Mouse (Mus musculus) forebrain, embryonic 16.5 days (tissue): ENCODE data around the gene Dag1. TPM values are rescaled to one million over a fixed set of nuclear protein-coding genes. Genes with fewer than 3 reads are reported as not detected.
"Not testable (repeated sequence)": the region's sequence is repeated elsewhere in the genome, so short reads cannot be mapped to it uniquely, and the experiment has no call there.

ENCODE experiments used
- ATAC-seq: fragments of 200-750 bp; cut with Nextera tagmentation; 2 replicates; pipeline ENCODE4 v1.8.0; 2017; ENCODE audit warnings: mild to moderate bottlenecking, moderate library complexity
- H3K27ac ChIP-seq: fragments of 300-500 bp; sonication (generic); 2 replicates; pipeline ENCODE4 v1.5.1; 2014; ENCODE audit warnings: low read length, control low read depth
- H3K27me3 ChIP-seq: fragments of 300-500 bp; sonication (generic); replicated peaks from 2 replicates; pipeline ENCODE4 v1.6.1; 2014; ENCODE audit warnings: low read length; ENCODE audit not compliant: control insufficient read depth, insufficient read depth
- H3K36me3 ChIP-seq: fragments of 300-500 bp; sonication (generic); 2 replicates; pipeline ENCODE4 v1.6.1; 2014; ENCODE audit not compliant: control insufficient read depth, insufficient read depth
- H3K4me1 ChIP-seq: fragments of 300-500 bp; sonication (generic); replicated peaks from 2 replicates; pipeline ENCODE4 v1.6.1; 2014; ENCODE audit warnings: low read length; ENCODE audit not compliant: control insufficient read depth, insufficient read depth
- H3K4me2 ChIP-seq: fragments of 300-500 bp; sonication (generic); 2 replicates; pipeline ENCODE4 v1.6.1; 2014; ENCODE audit warnings: mild to moderate bottlenecking, low read length, control low read depth
- H3K4me3 ChIP-seq: fragments of 300-500 bp; sonication (generic); replicated peaks from 2 replicates; pipeline ENCODE4 v1.5.1; 2014; ENCODE audit warnings: mild to moderate bottlenecking, low read length, control low read depth
- H3K9ac ChIP-seq: fragments of 300-500 bp; sonication (generic); replicated peaks from 2 replicates; pipeline ENCODE4 v1.6.1; 2014; ENCODE audit warnings: low read depth, low read length, control low read depth
- H3K9me3 ChIP-seq: fragments of 300-500 bp; sonication (generic); 2 replicates; pipeline ENCODE4 v1.6.1; 2016; ENCODE audit warnings: low read length; ENCODE audit not compliant: control insufficient read depth
- WGBS: fragments of 180-500 bp; shearing (Covaris S2); extraction: QIAGEN DNeasy Blood & Tissue Kit; methylation state at CpG from one replicate; pipeline ENCODE4 v1.1.7; 2014; 5-methylcytosine and 5-hydroxymethylcytosine counted together
- polyA plus RNA-seq: library from polyadenylated mRNA; unstranded; fragments of >200 nt; fragmentation: Nextera tagmentation; extraction: Ambion mirVana; gene quantifications from 2 replicates; pipeline ENCODE4 v1.2.1, GENCODE M21; 2015

The Dag1 gene
- polyA plus RNA-seq, 1 experiment from 2014 or later = 56.3 TPM

- no peak overlapping the region for H3K9ac ChIP-seq
- no peak for ATAC-seq
- H3K9me3 ChIP-seq = no peaks in the 10 kb centered on the region
- H3K4me3 ChIP-seq = no peak overlapping the region
- H3K27ac ChIP-seq = no peak overlapping the region
- WGBS = 72% methylated on average over 6 of the region's 6 CpGs
- H3K4me2 ChIP-seq = no peak overlapping the region
- no peaks in the 10 kb centered on the region for H3K36me3 ChIP-seq
- H3K4me1 ChIP-seq = no peaks in the 10 kb centered on the region
- no peaks in the 10 kb centered on the region for H3K27me3 ChIP-seq
These were observed 11.5 kb upstream of the Dag1 start for GRCm38 (mm10) chr9:108275331-108275659.

GRCm38 (mm10) chr9:108274476-108275330 is 10.9 kb upstream of the Dag1 start:
- H3K9ac ChIP-seq = no peak overlapping the region
- H3K4me3 ChIP-seq = no peak overlapping the region
- no peaks in the 10 kb centered on the region for H3K4me1 ChIP-seq
- ATAC-seq = no peak
- no peak overlapping the region for H3K27ac ChIP-seq
- H3K36me3 ChIP-seq = no peaks in the 10 kb centered on the region
- no peak overlapping the region for H3K4me2 ChIP-seq
- 81% methylated on average over 5 of the region's 5 CpGs for WGBS
- no peaks in the 10 kb centered on the region for H3K27me3 ChIP-seq
- no peaks in the 10 kb centered on the region for H3K9me3 ChIP-seq

GRCm38 (mm10) chr9:108273485-108273884 is 9.7 kb upstream of the Dag1 start:
- no peaks in the 10 kb centered on the region for H3K4me1 ChIP-seq
- no peaks in the 10 kb centered on the region for H3K36me3 ChIP-seq
- no peak overlapping the region for H3K9ac ChIP-seq
- no peak overlapping the region for H3K4me3 ChIP-seq
- WGBS = 76% methylated on average over 4 of the region's 4 CpGs
- ATAC-seq = no peak
- no peaks in the 10 kb centered on the region for H3K27me3 ChIP-seq
- H3K4me2 ChIP-seq = no peak overlapping the region
- no peak overlapping the region for H3K27ac ChIP-seq
- H3K9me3 ChIP-seq = no peaks in the 10 kb centered on the region

- H3K4me2 ChIP-seq = no peak overlapping the region
- WGBS = 77% methylated on average over 5 of the region's 5 CpGs
- ATAC-seq = no peak
- H3K27me3 ChIP-seq = no peaks in the 10 kb centered on the region
- H3K4me3 ChIP-seq = no peak overlapping the region
- H3K4me1 ChIP-seq = no peaks in the 10 kb centered on the region
- H3K36me3 ChIP-seq = no peaks in the 10 kb centered on the region
- H3K9me3 ChIP-seq = no peaks in the 10 kb centered on the region
- H3K9ac ChIP-seq = no peak overlapping the region
- no peak overlapping the region for H3K27ac ChIP-seq
These were observed 8.9 kb upstream of the Dag1 start for GRCm38 (mm10) chr9:108272691-108273090.

- Histone ChIP-seq H3K9me3 (no peaks in the 10 kb centered on the region), H3K4me2 (no peak overlapping the region), H3K4me3 (no peak overlapping the region), H3K9ac (no peak overlapping the region), H3K27ac (no peak overlapping the region), H3K36me3 (no peaks in the 10 kb centered on the region), H3K4me1 (no peaks in the 10 kb centered on the region), H3K27me3 (no peaks in the 10 kb centered on the region)
- no peak for ATAC-seq
- WGBS = 64% methylated on average over 2 of the region's 2 CpGs
These were observed 8.2 kb upstream of the Dag1 start for GRCm38 (mm10) chr9:108271941-108272340.

- not testable (repeated sequence) for H3K9ac ChIP-seq, H3K27me3 ChIP-seq, H3K36me3 ChIP-seq, H3K4me2 ChIP-seq, ATAC-seq, H3K4me3 ChIP-seq, H3K9me3 ChIP-seq, H3K27ac ChIP-seq, H3K4me1 ChIP-seq
- 79% methylated on average over 6 of the region's 7 CpGs for WGBS
These were observed 4.9 kb upstream of the Dag1 start for GRCm38 (mm10) chr9:108268701-108269100.

- no peak for ATAC-seq
- no peak overlapping the region for H3K27ac ChIP-seq
- H3K4me3 ChIP-seq = no peak overlapping the region
- 73% methylated on average over 7 of the region's 7 CpGs for WGBS
- no peak overlapping the region for H3K9ac ChIP-seq
- H3K36me3 ChIP-seq = no peaks in the 10 kb centered on the region
- H3K4me2 ChIP-seq = no peak overlapping the region
- H3K4me1 ChIP-seq = peaks cover 10% of the 10 kb centered on the region
- H3K27me3 ChIP-seq = no peaks in the 10 kb centered on the region
- H3K9me3 ChIP-seq = no peaks in the 10 kb centered on the region
These were observed 3.9 kb upstream of the Dag1 start for GRCm38 (mm10) chr9:108267691-108268090.

GRCm38 (mm10) chr9:108266261-108266935 is 2.6 kb upstream of the Dag1 start:
- WGBS = 73% methylated on average over 10 of the region's 10 CpGs
- H3K4me2 ChIP-seq = no peak overlapping the region
- H3K27ac ChIP-seq = no peak overlapping the region
- H3K9me3 ChIP-seq = no peaks in the 10 kb centered on the region
- no peaks in the 10 kb centered on the region for H3K27me3 ChIP-seq
- ATAC-seq = no peak
- H3K36me3 ChIP-seq = no peaks in the 10 kb centered on the region
- no peak overlapping the region for H3K9ac ChIP-seq
- H3K4me1 ChIP-seq = peaks cover 23% of the 10 kb centered on the region
- no peak overlapping the region for H3K4me3 ChIP-seq

GRCm38 (mm10) chr9:108264191-108264921 is 598 bp upstream of the Dag1 start:
- H3K4me1 ChIP-seq = peaks cover 24% of the 10 kb centered on the region
- no peaks in the 10 kb centered on the region for H3K36me3 ChIP-seq
- peak overlapping the region; percentile 85 for H3K4me2 ChIP-seq
- peak overlapping the region; percentile 52 for H3K9ac ChIP-seq
- no peaks in the 10 kb centered on the region for H3K9me3 ChIP-seq
- no peaks in the 10 kb centered on the region for H3K27me3 ChIP-seq
- peak overlapping the region; percentile 76 for H3K27ac ChIP-seq
- 14% methylated on average over 10 of the region's 10 CpGs for WGBS
- no peak for ATAC-seq
- peak overlapping the region; percentile 95 for H3K4me3 ChIP-seq
